Mouse (Mus musculus) cerebellum, adult 2 months (tissue): ENCODE measurements around the gene Med29.

ENCODE experiments used
- CTCF ChIP-seq: fragments of 200-500 bp; IDR thresholded peaks from 2 replicates; pipeline ENCODE4 v1.5.1; 2011; ENCODE audit warnings: low read depth, mild to moderate bottlenecking, control low read depth, low read length, moderate library complexity, borderline replicate concordance; ENCODE audit not compliant: insufficient read depth
- POLR2A ChIP-seq: fragments of 200-500 bp; IDR thresholded peaks from 2 replicates; pipeline ENCODE4 v1.6.1; 2011; ENCODE audit warnings: low read length, control low read depth, borderline replicate concordance; ENCODE audit not compliant: insufficient read depth

DNA sequence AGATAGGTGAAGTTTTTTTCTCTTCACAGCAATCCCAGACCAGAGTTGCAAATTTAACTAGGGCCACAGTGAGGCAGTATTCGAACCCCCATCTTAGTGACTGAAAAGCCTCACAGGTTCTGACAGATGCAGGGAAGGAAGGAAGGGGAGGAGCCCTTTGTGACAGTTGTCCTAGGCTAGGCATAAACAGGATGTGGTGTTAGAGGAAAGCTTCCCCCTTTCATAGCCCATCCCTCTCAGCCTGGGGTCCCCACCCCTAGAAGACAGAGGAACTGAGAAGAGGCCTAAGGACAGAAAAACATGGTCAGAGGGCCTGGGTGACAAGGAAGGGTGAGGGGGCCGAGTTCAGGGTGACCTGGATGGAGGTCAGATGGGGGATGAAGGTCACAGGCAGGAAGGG, 48.2 kb upstream of the Med29 start:
- TF ChIP-seq CTCF (no peak), POLR2A (no peak)
